Mouse (Mus musculus) splenic B cell, adult 2 months (primary cell): ENCODE data around the gene Zmat5.
A peak's percentile ranks its signal among the peaks of the same experiment; 100 is the strongest.

ENCODE experiments used
- DNase-seq: peaks from one replicate; pipeline ENCODE4 v3.0.0-alpha.2; 2011; ENCODE audit warnings: low read depth, low spot score
- H3K27me3 ChIP-seq: 2 replicates; pipeline ENCODE4 v1.6.1; 2012; ENCODE audit warnings: mild to moderate bottlenecking, low read length, moderate library complexity, mixed read lengths; ENCODE audit not compliant: control insufficient read depth, poor library complexity, insufficient read depth, severe bottlenecking
- H3K36me3 ChIP-seq: 2 replicates; pipeline ENCODE4 v1.6.1; 2012; ENCODE audit warnings: mild to moderate bottlenecking, low read length, moderate library complexity, mixed read lengths; ENCODE audit not compliant: control insufficient read depth, poor library complexity, insufficient read depth, severe bottlenecking

Zmat5 gene

DNA sequence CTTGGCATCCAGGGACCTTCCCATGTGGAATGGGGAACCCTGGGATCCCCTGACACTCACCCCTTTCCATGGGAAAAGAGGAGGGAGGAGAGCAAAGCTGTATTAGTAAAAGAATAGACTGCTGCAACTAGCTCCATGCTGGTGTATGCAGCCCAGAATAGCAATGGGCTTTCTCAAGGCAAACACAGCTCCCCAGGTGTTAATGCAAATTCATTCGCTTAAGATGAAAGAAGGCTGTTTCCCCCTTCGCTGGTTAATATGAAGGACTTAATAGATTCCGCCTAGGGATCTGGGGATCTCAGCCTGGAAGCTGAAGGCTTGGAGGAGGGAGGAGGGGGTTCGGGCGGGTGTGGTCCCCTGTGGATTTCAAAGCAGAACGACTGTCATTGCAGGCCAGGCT, 57.5 kb downstream of the Zmat5 start:
- Histone ChIP-seq H3K27me3 (no peaks in the 10 kb centered on the region), H3K36me3 (no peaks in the 10 kb centered on the region; the same call in 1 of the 2 replicates)
- no peak for DNase-seq

DNA sequence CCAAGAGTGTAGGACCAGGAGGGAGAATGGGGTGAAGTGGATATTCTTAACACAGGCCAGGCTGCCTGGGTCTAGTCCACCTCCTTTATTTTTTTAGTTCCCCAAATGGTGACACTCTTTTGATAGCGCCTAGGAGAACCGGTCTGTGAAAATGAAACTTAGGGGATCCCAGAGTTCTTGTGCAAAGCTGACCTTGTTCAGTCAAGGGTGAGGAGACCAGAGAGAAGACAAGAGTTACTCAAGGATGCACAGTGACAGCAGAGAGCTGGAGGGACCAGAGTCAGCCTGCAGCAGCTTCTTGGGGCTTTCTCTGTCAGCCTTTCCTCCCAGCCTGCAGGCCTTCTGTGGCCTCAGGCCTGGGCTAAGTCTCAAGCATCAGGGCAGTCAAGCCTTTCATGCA, 58.0 kb downstream of the Zmat5 start:
- H3K36me3 ChIP-seq, result no peaks in the 10 kb centered on the region; the same call in 1 of the 2 replicates
- H3K27me3 ChIP-seq, result no peaks in the 10 kb centered on the region
- DNase-seq, result no peak

DNA sequence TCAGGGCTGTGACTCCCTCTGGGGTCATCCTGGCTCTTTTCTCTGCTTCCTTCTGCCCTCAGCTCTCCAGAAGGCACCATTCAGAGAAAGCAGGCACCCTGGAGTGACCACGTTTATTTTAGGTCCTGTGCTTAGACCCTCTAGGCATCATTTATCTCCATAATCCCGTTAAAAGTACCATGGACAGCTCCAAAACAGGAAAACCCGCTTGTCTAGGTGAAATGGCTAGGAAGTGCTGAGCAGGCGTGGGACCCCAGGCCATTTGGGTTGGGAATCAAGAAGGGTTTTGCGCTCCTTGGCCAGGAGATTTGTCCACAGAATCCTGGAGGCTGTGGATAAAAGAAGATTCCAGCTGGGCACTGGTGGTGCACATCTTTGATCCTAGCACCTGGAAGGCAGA, 59.2 kb downstream of the Zmat5 start:
- Histone ChIP-seq H3K27me3 (no peaks in the 10 kb centered on the region), H3K36me3 (no peaks in the 10 kb centered on the region; the same call in 1 of the 2 replicates)
- DNase-seq, result no peak

DNA sequence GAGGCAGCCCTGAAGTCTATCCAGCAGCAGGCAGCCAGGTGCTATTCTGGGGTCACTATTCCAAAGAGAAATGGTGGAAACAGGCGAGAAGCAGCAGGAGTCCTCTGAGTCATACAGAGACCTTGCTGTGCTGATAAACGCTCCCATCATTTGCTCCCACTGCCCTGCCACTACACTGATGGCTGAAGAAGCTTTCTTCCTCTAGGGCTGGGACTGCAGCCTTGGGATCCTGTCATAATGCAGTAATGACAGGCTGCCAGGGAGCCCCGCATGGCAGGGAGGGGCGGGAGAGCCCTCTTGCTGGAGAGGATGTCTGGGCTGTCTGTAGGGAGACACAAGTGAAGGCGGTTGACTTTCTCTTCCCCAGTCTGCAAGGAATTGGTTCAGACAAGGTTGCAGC, 60.0 kb downstream of the Zmat5 start:
- Histone ChIP-seq H3K27me3 (no peaks in the 10 kb centered on the region), H3K36me3 (no peaks in the 10 kb centered on the region; the same call in 1 of the 2 replicates)
- no peak for DNase-seq

DNA sequence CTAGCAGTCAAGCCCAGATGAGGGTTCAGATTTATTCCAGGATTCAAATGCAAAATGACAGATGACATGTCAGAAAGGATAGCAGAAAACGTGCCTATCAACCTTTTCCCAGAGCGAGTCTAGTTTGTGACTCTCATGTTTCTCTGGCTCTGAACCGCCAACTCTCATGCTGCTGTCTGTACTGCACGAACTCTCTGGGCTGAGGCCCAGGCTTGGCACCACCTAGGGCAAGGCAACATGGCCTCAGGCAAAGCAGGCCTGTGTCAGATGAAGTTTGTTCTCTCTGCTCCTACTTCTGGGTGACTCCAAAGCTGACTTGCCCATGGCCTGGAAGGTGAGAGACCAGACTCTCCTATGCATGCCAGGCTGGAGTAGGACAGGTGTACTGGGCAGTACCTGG, 63.9 kb downstream of the Zmat5 start:
- no peaks in the 10 kb centered on the region; the same call in 1 of the 2 replicates for H3K36me3 ChIP-seq
- no peaks in the 10 kb centered on the region for H3K27me3 ChIP-seq
- DNase-seq, result no peak

DNA sequence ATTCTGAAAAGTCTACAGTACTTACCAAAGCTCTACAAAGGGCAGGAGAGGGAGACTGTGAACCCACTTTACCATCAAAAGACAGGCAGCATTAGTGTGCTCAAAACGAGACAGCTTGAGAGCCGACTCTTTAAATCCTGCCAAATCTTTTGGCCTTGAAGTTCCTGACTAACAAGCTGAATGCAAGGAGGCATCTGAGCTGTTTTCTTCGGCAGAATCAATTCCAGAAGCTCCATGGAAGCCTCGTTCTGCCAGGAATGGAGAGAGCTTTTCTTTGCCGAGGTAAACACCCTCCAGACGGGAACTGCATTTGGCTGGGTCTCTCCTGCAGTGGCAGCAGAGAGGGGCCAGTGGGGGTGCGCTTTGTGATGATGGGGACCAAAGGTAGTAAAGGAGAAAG, 64.8 kb downstream of the Zmat5 start:
- Histone ChIP-seq H3K36me3 (peaks cover 2% of the 10 kb centered on the region), H3K27me3 (no peaks in the 10 kb centered on the region)
- no peak for DNase-seq

DNA sequence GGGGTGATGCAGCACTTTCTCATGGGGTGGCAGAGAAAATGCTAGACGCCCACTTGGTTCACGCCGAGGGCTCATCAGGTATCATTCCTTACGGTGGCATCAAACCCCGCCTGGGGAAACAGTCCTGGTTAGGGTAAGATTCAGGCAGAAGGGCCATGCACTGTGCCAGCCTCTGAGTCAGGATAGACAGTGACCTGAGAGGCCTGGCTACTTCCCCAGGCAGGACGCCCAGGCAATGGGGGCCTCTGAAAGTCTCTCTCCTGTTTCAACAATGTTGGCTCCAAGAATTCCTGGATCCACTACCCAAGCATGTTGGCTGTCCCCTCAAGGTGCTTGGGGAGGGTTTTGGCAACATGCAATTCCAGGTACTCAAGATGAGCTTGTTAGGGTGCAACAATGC, 65.4 kb downstream of the Zmat5 start:
- Histone ChIP-seq H3K36me3 (peaks cover 2% of the 10 kb centered on the region), H3K27me3 (no peaks in the 10 kb centered on the region)
- DNase-seq, result no peak

DNA sequence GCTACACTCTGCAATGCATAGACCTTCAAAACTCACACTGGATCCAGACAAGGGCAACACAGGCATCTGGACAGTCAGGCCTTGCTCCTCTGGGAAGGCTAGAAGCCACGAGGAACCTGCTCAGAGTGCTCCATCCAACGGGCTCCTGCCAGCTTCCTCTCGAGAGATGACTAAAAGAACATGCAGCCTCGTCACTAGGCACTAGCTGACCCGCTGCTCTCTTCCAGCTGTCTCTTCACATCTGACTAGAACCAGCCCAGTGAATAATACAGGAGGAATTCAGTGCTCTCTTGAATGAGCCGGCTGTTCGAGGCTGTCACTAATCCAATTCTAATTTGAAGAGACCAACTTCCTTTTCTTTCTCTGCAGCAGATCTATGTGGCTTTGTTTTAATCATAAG, 67.3 kb downstream of the Zmat5 start:
- H3K36me3 ChIP-seq, result peaks cover 2% of the 10 kb centered on the region
- no peaks in the 10 kb centered on the region for H3K27me3 ChIP-seq
- DNase-seq, result no peak

DNA sequence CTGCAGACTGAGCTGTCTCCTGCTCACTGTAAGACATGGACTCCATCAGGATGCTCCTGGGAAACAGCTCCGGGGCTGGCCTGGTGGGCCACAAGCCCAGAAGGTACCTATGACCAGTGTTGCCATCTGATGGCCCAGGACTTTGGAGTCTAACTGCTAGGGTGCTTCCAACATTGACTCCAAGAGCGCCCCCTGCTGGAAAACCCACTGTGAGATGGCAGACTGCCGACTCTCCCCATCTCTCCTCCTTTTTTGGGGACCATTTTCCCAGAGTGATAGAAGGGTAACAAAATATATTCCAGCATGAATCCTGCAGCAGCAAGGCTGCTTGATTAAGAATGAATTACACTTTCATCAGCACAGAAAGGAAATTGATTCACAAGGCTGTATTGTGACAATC, 68.4 kb downstream of the Zmat5 start:
- DNase-seq, result peak; percentile 68
- Histone ChIP-seq H3K36me3 (peaks cover 2% of the 10 kb centered on the region; the same call in 1 of the 2 replicates), H3K27me3 (no peaks in the 10 kb centered on the region)

DNA sequence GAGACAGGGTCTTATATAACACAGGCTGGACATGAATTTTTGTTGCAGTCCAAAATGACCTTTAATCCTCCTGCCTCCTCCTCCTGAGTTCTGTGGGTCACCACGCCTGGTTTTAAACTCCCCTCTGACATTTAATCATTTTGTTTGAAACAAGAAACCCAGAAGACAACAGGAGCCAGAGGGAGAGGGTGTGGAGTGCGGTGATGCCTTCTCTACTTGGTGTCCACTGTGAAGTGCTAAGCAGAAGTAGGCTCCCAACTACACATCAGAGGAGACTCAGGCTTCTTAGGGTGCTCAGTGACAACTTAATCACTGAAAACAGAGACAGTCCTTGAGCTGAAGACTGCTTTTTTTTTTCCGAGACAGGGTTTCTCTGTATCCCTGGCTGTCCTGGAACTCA, 76.4 kb downstream of the Zmat5 start:
- Histone ChIP-seq H3K27me3 (no peaks in the 10 kb centered on the region), H3K36me3 (peaks cover 5% of the 10 kb centered on the region)
- DNase-seq, result no peak

DNA sequence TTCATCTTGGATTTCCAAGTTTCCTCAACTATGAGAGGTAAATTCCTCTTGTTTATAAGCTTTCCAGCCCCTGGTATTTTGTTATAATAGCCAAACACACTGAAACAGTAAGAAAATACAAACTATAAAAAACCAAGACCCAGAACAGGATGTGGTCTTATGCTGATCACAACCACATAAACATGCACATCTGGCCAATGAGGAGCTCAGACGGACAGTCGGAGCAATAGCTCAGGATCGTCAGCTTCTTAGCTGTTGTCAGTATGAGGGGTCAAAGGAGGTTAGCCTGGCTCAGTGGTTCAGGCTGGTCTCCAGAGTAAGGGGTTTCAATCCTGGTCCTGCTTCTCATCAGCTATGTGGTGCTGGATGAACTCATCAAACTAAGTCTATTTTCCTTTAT, 78.6 kb downstream of the Zmat5 start:
- H3K27me3 ChIP-seq, result no peaks in the 10 kb centered on the region
- no peak for DNase-seq
- peaks cover 12% of the 10 kb centered on the region for H3K36me3 ChIP-seq

DNA sequence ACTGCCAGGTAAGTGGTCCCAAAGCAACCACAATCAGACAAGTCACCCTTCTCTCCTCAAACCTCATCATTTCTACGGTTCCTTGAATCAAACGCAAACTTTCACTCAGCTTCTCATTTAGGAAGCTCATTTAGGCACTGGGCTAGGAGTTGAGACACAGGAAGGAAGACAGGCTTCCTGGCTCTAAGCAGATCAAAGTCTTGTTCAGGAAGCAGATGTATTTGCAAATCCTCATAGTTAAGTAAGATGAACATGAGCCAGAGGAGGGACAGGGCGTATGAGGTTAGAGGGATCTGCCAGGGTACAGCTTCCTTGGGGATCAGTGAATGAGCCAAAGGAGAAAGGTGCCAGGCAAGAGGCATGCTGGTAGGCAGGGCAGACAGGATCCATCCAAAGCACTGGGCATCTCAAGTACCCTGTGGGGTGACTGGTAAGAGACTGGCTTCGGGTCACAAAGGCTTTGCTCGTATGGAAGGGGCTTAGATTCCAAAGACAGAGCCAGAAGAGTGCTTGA, 80.2 kb downstream of the Zmat5 start:
- DNase-seq, result no peak

More for the DNA sequence above, 80.2 kb downstream of the Zmat5 start:
- Histone ChIP-seq H3K36me3 (peaks cover 22% of the 10 kb centered on the region), H3K27me3 (no peaks in the 10 kb centered on the region)
